Mouse (Mus musculus) embryonic fibroblast, embryonic 13.5 days (primary cell): ENCODE data around the gene Micu2. TPM values are rescaled to one million over a fixed set of nuclear protein-coding genes. Genes with fewer than 3 reads are reported as not detected.

Experiments
- H3K27ac ChIP-seq: 2 replicates; pipeline ENCODE4 v1.5.1; 2012; ENCODE audit warnings: low read length, control low read depth, inconsistent platforms; ENCODE audit not compliant: insufficient read depth
- H3K4me1 ChIP-seq: 2 replicates; pipeline ENCODE4 v1.6.1; 2011; ENCODE audit warnings: low read length; ENCODE audit not compliant: control insufficient read depth, insufficient read depth
- H3K4me3 ChIP-seq: 2 replicates; pipeline ENCODE4 v1.5.1; 2011; ENCODE audit warnings: mild to moderate bottlenecking, control low read depth, low read length; ENCODE audit not compliant: insufficient read depth
- CTCF ChIP-seq: IDR thresholded peaks from 2 replicates; pipeline ENCODE4 v1.5.1; 2011; ENCODE audit warnings: mild to moderate bottlenecking, control low read depth, low read length, moderate library complexity, borderline replicate concordance; ENCODE audit not compliant: insufficient read depth
- POLR2A ChIP-seq: IDR thresholded peaks from 2 replicates; pipeline ENCODE4 v1.6.1; 2011; ENCODE audit warnings: low read depth, mild to moderate bottlenecking, control low read depth, low read length, moderate library complexity
- polyA plus RNA-seq: library from polyadenylated mRNA; stranded (reverse); fragments of >200 nt; gene quantifications from 2 replicates; pipeline ENCODE4 v1.2.4, GENCODE M21; 2011; ENCODE audit warnings: low read depth; ENCODE audit not compliant: missing spikeins, insufficient read length

The Micu2 gene
- polyA plus RNA-seq, 1 experiment = 91.3 TPM

DNA sequence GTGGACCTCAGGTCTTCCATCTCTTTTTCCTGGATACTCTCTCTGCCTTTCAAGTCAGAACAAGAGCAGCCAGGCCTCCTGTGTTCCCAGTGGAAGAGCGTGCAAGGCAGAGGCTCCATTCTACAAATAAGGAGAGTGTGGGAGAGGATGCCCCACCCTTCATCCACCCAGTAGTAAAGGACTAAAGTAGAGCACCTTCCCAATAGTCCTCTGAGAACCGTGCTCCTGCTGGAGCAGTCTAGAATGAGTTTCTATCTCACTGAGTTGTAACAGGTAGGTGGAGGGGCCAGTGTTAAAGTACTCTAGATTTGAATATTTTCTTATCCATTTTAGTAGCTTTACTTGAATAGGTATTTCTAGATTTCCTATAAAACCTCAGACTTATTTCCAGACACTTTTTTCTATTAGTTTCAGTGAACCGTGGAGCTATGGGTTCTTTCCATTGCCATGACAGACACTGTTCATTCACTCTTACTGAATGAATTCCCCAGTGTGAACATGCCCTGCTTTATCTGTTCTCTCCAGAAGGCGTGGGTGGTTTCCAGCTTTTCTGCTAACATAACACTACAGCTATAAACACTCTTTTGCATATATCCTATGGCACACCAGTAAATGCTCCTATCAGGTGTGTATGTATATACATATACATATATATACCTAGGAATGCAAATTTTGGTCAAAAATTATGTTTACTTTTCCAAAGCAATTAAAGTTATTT lies 31.8 kb downstream of the Micu2 start:
- TF ChIP-seq POLR2A (no peak), CTCF (no peak)
- Histone ChIP-seq H3K4me1 (no peaks in the 10 kb centered on the region), H3K4me3 (no peak overlapping the region), H3K27ac (no peak overlapping the region)

DNA sequence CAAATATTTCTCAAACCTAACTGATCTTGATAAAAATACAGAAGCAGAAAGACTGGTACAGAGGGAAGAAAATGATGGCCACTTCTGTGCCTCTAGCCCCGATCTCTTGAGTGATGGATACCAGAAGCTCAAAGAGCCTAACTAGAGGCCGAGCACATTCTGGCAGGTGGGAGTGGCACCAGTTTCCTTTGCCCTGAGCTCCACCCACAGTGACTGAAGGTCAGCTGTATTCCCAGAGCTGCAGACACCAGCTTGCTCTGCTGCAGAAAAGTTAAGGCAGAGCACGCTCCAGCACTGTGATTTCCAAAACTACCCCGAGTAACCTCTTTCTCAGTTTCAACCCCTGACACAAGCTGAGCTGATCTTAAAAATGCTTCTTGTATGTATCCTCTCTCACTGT lies 37.2 kb downstream of the Micu2 start:
- Histone ChIP-seq H3K4me3 (no peak overlapping the region), H3K27ac (no peak overlapping the region), H3K4me1 (peaks cover 4% of the 10 kb centered on the region; the same call in 1 of the 2 replicates)
- TF ChIP-seq POLR2A (no peak), CTCF (no peak)

DNA sequence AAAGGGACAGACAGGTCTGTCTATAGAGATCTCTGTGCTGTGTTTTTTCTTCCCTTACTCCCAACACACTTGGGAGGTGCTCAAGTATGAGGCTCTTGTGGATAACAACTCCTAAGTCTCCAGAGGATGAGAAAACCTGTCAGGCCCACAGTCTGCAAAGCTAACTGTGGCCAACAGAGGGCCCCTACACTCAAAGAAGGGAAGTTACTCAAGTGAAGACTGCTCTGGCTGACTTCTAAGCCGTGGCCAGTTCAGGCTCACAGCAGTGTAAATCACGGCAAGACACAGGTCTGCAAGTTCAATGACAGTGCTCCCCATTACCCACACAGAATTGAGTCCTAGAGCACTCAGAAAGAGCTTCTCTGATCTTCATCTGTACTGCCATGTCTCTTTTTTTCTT lies 48.0 kb downstream of the Micu2 start:
- no peak overlapping the region for H3K27ac ChIP-seq
- no peaks in the 10 kb centered on the region for H3K4me1 ChIP-seq
- TF ChIP-seq CTCF = no peak
- no peak for TF ChIP-seq POLR2A
- no peak overlapping the region for H3K4me3 ChIP-seq

DNA sequence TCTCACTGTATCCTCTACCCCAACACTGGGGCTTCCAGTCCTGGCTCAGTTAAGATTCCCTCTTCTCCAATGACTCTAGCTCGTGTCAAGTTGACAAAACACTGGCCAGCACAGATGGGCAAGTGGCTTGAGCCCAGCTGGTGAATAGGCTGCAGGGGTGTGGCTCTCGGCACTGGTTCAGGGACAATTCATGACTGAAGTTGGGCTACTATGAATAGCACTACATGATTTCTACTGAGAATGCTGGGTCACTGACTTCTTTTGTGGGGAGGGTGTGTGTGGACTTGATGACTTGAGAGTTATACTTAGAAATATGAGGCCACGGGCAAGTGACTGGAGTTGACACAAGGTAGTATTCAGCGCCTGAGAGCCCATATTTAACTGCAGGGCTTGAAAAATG lies 53.2 kb downstream of the Micu2 start:
- no peaks in the 10 kb centered on the region for H3K4me1 ChIP-seq
- TF ChIP-seq POLR2A = no peak
- TF ChIP-seq CTCF = no peak
- H3K4me3 ChIP-seq = no peak overlapping the region
- H3K27ac ChIP-seq = no peak overlapping the region

DNA sequence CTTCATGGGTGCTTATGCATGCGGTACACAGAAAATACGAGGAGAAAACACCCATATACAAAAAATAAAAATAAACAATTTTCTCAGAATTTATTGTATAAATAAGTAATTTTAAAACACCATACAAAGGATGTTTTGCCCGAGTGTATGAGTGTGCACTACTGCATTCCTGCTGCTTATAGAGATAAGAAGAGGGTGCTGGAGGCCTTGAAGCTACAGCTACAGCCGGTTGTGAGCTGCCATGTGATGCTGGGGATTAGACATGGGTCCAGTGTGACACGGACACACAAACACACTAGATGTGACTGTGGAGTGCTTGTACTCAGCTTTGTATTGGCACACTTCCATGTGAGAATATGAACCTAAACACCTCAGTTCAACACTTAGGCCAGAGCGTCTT lies 61.8 kb downstream of the Micu2 start:
- no peak overlapping the region for H3K4me3 ChIP-seq
- H3K27ac ChIP-seq = no peak overlapping the region
- TF ChIP-seq POLR2A (no peak), CTCF (no peak)
- no peaks in the 10 kb centered on the region for H3K4me1 ChIP-seq

DNA sequence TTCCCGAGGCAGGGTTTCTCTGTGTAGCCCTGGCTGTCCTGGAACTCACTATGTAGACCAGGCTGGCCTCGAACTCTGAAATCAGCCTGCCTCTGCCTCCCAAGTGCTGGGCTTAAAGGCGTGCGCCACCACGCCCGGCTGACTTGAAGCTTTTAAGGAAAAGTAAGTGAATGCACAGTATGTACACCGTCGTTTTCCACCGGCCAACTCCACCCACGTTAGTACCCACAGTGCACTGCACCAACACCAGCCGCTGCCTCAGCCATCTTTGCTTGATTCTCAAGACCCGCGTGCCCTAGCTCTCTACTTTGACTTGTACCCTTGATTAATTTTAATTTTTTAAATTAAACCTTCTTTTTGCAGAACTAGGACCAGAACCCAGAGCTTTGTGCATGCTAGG lies 64.4 kb downstream of the Micu2 start:
- TF ChIP-seq POLR2A (no peak), CTCF (no peak)
- H3K27ac ChIP-seq = no peak overlapping the region
- H3K4me3 ChIP-seq = no peak overlapping the region
- H3K4me1 ChIP-seq = no peaks in the 10 kb centered on the region

DNA sequence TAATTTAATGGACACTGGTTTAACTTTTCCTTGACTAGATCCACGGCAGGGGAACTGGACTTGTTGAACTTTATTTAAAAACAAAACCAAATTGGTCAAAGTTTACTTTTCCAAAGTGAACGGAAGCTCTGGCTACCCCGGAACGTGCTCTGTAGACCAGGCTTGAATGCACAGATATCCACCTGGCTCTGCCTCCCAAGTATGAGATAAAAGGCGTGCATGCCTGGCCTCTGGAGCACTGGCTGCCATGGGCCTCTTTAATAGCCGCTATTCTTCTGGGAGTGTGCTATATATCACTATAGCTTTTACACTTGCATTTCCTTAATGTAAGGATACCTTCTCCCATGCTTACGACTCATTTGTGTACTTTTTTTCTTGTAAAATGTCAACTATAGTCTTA lies 65.5 kb downstream of the Micu2 start:
- Histone ChIP-seq H3K27ac (no peak overlapping the region), H3K4me1 (no peaks in the 10 kb centered on the region), H3K4me3 (no peak overlapping the region)
- TF ChIP-seq POLR2A = no peak
- no peak for TF ChIP-seq CTCF

DNA sequence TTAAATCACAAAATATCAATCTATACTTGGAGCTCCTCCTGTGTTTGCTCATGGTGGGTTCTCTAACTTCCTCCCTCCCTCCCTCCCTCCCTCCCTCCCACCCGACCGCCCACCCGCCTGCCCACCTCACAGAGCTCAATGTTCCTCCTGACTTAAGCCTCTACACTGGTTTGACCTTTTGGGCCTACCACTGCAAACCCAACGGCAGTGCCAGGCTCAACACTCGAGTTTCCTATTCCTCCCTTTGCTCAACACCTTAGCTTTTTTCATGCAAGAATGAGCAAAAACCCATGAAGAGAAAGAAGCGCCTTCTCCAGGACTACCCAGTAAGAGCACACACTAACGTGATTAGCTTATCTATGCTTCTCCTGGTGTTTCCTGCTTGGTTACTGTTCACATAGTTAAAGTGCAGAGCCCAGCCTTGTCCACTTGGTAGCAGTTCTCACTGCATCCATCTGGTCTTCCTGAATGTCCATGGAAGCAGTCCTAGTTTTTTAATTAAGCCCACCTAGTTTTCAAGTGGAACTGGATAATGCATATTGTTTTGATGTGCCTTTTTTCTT lies 66.1 kb downstream of the Micu2 start:
- Histone ChIP-seq H3K27ac (no peak overlapping the region), H3K4me3 (no peak overlapping the region), H3K4me1 (no peaks in the 10 kb centered on the region)
- TF ChIP-seq POLR2A (no peak), CTCF (no peak)

DNA sequence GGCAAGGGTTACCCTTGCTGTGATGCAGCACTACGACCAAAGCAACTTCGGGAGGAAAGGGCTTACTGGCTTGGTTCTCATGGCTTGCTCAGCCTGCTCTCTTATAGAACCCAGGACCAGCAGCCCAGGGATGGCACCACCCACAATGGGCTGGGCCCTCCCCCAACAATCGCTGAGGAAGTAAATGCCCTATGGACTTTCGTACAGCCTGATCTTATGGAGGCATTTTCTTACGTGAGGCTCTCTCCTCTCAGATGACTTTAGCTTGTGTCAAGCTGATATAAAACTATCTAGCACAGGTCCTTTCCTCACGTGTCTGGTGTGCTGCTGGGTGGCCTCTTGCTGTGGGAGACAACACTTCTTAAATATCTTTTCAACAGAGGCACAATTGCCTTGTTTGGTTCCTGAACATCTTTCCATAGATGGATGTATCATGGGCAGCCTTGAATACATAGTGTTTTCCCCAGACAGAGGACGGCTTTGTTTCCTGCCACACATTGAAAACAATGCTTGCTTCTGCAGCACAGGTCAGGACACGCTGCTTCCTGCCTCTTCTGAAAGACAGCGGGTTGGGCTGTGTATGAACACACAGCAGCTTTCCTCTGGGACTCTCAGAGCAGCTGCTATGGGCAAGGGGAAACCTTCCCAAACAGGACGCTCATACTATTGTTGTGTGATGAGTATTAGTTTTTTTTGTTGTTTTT lies 77.5 kb downstream of the Micu2 start:
- Histone ChIP-seq H3K4me3 (no peak overlapping the region), H3K27ac (no peak overlapping the region), H3K4me1 (no peaks in the 10 kb centered on the region)
- TF ChIP-seq POLR2A (no peak), CTCF (no peak)
